Mouse (Mus musculus) telencephalon, adult 2 months (tissue): ENCODE measurements around the gene Stxbp5.

Experiments used
- DNase-seq: peaks from one replicate; pipeline ENCODE4 v3.0.0-alpha.2; 2011; ENCODE audit warnings: low read depth, low spot score

Stxbp5 gene

GRCm38 (mm10) chr10:9756546-9756945 is 144.3 kb downstream of the Stxbp5 start:
- DNase-seq: no peak

GRCm38 (mm10) chr10:9754893-9755541 is 145.9 kb downstream of the Stxbp5 start:
- peak; percentile 47 for DNase-seq

DNA sequence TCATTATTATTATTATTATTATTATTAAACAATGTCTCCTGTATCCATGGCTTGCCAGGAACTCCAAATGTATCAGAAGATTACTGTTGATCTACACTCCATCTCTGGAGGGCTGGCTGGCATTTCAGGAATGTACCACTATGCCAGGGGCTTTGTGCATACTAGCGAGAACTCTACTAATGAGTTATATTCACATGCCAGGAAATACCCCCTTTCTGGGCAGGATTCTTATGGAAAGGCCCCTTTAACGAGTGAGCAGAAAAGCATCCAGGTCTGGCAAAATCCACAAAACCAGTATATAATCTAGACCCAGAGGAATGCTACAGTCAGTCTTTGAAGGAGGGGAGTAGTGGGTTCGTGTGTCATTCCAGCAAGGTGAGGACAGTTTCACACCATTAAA is 167.0 kb downstream of the Stxbp5 start:
- no peak for DNase-seq

DNA sequence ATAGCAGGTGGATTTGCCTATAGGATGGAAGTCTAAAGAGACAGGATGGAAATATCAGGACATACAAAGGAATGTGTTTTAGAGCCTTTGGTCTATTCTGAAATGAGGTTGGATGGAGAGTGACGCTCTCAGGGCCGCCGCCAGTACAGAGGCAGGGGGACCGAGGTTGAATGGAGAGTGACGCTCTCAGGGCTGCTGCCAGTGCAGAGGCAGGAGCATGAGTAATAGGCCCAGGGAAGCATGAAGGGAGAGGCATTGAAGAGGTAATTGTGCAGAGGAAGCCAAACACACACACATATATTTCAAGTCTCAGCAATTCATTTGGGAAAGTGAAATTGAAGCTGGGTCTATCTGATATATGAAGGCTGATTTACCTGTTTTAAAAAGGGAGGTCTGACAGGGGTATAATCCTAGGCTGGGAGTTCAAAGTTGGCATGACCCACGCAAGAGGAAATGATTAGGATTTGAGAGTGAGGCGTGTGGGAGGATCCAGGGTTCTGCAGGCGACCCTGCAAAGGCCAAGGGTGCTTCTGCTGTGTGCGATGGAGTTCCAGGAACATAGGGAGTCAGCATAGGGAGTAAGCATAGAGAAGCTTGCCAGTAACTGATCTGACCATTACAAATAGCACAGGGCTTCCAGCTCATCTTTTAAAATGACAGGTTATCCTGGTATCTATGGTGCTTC is 168.7 kb downstream of the Stxbp5 start:
- DNase-seq: no peak

DNA sequence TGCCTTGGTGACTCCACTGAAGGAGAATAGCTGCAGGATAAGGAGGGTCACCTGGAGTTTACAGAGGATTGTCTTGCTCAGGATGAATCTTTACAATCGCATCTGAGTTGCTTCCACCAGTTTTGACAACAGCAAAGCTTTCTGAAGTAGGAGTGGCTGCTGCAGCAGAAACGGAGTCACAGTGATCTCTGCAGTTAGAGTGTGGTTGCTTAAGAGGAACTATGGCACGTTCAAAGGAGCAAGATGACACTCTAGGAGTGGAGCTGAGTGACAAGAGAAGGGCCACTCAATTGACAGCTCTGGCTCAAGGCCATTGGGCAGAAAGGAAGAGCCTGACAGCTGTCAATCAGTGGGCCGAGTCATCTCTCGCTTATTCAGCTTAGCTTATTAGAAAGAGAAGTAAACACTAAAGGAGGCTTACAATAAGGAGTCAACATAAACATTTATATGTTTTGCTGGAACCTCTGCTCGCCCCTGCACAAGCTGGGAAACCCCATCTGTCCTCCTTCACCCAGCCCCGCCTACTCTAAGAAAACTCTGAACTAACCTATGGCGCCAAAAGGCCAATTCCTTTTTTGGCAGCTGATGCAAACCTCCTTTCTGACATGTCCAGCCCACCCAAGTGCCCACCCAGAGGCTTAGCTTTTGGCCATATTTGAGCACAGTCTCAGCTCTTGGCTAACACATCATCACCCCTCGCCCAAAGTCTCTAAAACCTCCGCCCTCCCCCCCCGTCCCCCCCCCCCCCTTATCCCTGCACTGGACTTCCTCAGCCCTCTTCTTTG is 178.2 kb downstream of the Stxbp5 start:
- no peak for DNase-seq

- DNase-seq: no peak
These were observed 180.9 kb downstream of the Stxbp5 start for GRCm38 (mm10) chr10:9720027-9720426.

- DNase-seq: no peak
These were observed 182.8 kb downstream of the Stxbp5 start for GRCm38 (mm10) chr10:9718086-9718485.
